Mouse (Mus musculus) forelimb bud, embryonic 11.5 days (tissue): Measurements from ENCODE around the gene Ramp1.

Experiments
- DNase-seq: peaks from one replicate; pipeline ENCODE4 v3.0.0-alpha.2; 2012; ENCODE audit warnings: low read depth, low spot score

The Ramp1 gene

DNA sequence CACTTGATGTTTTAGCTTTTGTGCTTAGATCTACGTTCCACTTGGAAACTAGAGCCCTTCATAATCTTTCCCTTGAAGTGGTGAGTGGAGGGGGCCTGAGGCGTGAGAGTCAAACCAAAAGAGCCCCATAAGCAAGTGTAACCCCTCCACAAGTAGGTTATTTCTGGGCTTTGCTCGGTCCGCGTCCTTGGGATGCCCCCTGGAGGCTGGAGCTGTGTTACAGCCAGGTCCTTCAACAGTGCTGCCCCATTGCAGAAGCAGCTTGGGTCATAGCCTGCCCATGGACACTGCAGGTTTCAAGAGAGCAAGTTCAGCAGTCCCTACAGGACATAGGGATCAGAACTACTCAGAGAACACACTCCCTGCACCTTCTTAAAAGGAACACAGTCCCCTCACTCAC is 59.5 kb downstream of the Ramp1 start:
- no peak for DNase-seq

DNA sequence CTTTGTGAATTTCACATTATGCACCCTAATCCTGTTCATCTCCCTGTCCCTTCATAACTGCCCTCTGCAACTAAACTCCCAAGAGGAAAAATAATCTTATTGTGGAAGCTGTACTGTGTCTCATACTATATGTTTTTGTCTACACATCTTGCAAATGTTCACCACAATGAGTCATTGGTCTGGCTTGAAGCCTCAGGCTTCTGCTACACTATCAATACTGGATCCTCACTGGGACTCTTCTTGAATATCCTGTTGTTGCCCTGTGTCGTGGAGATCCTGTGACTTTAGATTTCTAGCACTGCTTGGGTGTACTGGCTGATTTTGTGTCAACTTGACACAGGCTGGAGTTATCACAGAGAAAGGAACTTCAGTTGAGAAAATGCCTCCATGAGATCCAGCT is 60.2 kb downstream of the Ramp1 start:
- no peak for DNase-seq

DNA sequence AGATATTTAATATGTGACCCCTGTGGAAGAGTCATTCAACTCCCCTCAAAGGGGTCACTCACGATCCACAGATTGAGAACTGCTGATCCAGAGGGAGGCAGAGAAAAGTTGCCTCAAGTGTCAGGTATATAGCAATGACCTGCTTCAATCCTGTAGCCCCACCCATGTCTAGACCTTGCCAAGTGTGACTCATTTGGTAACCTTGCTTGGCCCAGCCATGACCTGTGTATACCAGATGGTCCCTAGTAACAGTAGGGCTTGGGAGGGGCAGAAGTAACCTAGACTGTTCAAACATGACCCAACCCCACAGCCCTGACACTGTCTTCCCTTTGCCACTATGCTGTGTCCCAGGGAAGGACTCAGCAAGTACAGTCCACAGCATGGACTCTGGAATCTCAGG is 61.1 kb downstream of the Ramp1 start:
- DNase-seq = no peak

DNA sequence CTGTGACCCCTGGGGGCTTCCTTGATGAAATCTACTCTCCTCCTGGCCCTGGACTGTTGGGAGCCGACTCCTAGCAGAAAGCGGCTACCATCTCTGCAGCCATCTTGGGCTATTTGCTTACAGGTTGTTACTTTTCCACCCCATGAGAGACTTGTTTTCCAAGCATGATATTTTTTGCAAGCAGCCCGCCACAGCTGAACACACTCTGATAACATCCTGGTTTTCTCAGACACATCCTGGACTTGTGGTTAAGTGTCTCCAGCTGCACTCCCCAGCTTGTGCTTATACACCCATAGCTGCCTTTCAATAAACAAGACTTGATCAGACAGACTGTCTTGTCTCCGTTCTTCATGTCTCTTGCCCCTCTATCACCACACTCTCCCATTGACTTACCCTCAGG is 61.6 kb downstream of the Ramp1 start:
- DNase-seq = no peak

DNA sequence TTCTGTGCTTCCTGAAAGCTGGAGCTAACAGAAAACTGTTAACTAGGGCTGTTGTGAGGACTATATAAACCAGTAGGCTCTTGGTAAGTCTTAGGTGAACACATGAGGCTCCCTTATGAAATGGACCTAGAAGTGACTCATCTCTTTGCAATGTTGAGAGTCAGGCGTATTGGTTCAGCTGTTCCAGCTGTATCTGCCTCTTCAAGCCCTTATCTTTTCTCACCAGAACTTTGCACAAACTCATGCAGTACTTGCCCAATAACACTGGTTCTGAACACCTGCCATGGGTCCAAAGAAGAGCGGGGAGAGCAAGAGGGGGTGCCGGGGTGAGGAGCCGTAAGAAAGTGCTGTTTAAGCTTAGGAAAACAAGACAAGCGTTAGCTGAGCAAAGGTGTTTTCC is 68.6 kb downstream of the Ramp1 start:
- no peak for DNase-seq

DNA sequence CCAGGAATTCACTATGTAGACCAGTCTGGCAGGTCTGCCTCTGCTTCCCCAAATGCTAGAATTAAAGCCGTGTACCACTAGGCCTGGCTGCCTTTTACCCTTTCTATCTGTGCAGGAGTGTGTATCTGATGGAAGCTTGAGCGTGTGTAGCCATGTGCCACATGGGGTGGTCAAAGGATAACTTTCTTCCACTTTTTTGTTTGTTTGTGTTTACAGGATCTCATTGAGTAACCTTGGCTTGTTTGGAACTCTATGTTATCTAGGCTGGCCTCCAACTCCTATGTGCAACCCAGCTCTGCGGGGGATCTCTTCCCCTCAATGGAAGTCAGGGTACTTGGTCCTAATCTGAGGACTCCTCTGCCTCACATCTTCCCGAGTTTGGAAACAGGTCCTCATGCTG is 69.3 kb downstream of the Ramp1 start:
- no peak for DNase-seq

DNA sequence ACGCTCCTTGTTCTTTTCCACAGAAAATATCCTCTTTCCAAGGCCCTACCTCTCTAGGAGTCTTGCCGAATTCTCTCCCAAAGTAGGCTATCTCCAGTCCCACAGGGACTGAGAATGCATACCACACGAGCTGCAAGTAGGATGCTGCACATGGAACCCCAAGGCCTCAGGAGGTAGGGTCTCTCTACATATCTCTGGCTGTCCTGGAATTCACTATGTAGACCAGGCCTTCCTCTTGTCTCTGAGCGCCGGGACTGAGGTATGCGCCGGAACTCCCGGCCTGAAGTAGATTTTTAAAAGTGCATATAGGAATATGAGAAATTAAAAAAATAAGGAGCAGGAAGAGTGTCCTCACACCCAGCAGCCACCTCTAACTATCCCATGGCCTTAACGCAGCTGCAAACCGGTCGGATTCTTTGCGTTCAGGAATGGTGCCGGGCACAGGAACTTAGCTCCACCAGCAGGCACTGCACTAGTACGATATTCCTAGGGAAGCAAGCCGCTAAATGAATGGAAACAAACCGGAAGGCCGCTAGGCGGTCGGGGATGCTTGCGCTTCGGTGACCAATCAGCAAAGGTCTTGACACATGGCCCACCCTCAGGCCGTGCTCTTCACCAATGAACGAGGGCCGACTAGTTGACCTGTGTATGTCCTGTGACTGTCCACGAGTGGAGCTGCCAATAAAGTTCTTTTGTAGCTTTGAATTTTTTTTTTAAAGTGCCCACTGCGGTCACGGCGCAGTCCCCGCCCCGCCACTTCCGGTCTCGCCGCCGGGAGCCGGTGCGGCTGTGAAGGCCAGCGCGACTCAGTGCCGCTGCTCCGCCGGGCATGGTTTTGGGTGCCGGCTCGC is 70.2 kb downstream of the Ramp1 start, which contains the start of gene Ube2f:
Gene Ube2f, plus strand, starts transcription at position 741 of the 851 bp plus-strand sequence.
- DNase-seq = peak; percentile 98

DNA sequence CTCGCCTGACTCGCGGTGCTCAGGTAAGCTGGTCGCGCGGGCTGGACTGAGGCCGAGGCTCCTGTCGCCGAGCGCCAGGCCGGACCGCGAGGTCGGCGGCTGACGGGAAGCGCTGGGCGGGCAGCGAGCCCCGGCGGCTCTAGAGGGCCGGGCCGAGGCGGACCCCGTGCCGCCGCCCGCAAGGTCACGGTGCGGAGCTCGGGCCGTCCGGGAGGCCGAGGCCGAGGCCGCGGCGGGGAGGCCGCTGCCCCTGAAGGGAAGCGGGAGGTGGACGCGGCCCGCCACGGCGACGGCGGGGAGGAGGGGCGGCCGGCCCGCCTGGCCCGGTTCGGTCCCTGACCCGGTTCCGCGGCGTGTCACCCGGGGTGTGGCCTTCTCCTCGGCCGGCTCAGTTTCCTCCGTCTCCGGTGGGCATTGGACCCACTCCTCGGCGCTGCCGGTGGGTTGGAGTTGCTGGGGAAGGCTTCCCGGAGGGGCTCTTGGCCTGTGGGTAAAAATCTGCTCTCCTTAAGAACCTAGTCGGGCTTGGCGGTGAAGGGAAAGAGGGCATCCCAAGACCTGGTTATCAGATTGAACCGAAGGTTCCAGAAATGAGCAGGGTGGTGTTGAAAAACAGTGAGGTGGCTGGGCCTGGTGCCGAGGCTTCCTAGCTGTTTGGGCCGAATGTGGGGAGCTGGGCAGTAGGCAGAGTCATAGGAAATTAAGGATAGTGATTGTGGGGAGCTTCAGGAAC is 71.0 kb downstream of the Ramp1 start:
- no peak for DNase-seq

DNA sequence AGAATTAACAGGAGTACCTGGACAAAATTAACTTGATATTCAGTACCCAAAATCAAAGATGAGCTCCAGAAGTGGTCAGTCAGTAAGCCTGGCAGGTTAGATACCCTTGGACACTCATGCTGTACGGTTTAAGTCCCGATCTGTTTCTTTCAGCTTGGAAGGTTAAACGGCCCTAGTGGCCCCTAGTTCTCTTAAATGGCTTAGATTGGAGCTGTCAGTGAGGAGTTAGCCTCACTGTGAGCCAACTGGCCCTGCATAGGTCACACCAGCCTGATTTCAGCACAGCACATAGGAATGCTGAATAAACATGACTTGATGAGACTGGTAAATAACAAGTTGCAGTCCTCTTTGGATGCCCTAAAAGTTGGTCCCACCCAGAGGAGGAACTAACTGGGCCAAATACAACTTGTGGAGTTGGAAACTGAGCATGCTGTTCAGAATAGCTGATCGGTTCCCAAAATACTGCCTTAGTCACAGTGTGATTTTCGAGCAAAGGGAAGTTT is 71.6 kb downstream of the Ramp1 start:
- no peak for DNase-seq

DNA sequence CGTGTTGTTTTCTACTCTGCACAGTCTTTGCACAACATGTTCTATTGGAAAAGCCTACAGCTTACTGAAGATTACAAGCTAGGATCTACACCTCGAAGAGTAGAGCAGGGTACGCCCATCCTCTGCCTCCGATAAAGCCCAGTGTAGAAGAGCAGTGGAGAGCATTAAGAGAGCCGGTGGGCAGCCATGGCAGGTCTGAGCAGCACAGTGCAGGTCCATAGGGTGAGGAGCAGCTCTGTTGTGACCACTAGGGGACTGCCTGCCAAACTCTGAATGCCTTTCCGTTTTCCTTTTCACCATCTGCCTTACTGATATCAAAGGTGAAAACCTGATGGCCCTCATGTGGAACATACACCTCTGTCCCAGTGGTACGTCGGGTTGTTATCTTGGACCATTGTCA is 72.3 kb downstream of the Ramp1 start:
- no peak for DNase-seq

DNA sequence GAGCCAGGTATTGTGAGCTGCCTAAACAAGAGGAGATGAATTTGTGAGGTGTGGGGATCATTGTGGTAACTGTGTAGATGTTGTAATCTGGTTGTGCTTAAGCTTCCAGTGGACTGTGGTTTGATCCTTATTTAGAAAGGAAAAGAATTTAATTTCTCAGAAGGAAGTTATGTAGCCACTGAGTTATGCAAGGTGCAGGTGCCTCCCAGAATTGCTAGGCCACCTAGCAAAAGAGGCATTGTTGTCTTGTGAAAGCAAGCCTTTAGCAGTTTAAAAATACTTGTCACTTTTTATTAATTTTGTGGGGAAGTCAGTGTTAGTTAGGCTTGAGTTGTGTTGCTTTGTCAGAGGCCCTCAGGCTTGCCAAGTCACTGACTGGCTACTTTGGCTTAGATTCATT is 78.3 kb downstream of the Ramp1 start:
- DNase-seq = no peak

DNA sequence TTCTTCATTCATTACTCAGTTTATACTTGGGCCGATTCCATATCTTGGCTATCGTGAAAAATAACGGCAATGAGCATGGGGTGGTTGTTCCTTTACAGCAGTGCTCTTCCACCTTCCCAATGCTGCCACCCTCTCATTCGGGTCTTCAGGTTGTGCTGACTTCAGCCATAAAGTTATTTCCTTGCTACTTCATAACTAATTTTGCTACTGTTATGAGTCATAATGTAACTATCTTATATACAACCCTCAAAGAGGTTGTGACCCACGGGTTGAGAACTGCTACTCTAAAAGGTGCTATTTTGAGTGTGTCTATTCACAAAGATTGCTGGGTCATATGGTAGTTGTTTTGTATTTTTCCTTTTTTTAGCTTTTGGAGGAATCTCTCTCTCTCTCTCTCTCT is 80.2 kb downstream of the Ramp1 start:
- DNase-seq = no peak

DNA sequence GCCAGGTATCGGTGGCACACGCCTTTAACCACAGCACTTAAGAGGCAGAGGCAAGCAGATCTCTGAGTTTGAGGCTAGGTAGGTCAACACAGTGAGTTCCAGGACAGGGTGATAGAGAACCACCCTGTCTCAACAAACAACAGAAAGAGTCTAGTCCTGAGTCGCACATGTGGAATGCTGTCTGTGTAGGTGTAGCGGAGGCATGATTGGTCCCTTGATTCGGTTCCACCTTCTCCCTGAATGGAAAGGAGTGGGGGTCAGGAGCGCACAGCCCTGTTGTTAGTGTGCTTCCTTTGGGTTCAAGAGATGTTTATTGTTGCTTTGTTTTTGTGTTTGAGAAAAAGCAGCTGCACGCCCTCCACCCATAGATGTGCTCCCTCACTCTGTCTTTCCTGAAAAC is 82.9 kb downstream of the Ramp1 start:
- DNase-seq = no peak

DNA sequence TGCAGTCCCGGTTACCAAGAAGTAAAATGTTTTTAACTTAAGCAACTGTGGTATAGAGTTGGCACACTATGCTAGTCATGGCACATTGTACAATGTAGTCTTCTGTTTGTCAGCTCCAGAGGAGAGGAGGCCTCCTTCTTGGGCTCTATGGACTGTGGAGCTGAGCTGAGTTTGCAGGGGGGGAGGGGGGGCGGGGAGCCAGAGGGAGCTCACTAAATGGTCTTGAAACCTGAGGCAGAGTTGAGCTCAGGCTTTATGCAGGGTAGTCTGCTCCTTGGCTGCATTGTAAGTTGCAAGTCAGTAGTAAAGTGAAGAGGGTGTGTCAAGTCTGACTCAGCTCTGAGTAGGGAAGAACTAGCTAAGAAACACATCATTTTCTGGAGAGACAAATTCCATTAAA is 92.6 kb downstream of the Ramp1 start:
- no peak for DNase-seq
